Mouse (Mus musculus) adipose tissue, adult 10 weeks (tissue): Measurements from ENCODE around the gene Stk26. TPM values are rescaled to one million over a fixed set of nuclear protein-coding genes. Genes with fewer than 3 reads are reported as not detected.

ENCODE experiments used
- polyA plus RNA-seq: library from polyadenylated mRNA; stranded (reverse); fragments of 350-450 nt; fragmentation: Illumina TruSeq; extraction: RNeasy Lipid Tissue Mini Kit (QIAGEN cat#74804); gene quantifications from one replicate; pipeline ENCODE4 v1.2.3, GENCODE M21; 2014; ENCODE audit warnings: low read depth, low replicate concordance

Gene Stk26
- polyA plus RNA-seq: 20.4 TPM

DNA sequence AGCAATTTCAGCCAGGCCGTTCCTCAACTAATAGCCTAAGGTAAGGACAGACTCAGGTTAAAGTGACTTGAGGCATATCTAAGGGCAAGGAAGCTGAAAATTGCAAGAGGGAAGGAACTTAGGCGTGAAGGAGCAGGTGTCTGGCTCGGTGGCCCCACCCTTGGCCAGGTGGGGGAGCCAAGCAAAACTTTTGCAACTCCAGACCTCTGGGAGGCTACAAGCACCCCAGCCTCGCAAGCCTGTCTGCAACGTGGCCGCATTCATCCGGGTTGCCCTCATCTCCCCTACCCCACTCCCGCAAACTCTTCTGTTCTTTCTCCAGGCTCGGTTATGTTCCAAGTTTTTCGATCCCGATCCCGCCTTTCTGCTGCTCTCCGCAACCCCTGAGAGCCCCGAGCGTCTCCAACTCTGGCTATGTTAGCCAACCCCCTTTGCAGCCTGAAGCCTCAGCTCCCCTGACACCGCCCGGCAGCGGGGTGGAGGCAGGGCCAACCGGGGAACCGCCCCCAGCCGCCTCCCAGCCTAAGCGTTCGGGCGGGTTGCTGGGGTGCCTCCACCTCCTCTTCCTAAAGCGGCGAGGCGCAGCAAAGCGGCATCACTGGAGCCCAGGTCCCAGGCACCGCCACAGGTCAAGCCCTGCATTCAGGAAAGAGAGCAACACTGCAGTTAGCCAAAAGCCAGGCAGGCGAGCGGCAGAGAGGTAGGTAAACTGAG, at the start of gene Stk26:
TSS of gene Stk26 (plus strand) at position 201 of the 714 bp plus-strand sequence.

DNA sequence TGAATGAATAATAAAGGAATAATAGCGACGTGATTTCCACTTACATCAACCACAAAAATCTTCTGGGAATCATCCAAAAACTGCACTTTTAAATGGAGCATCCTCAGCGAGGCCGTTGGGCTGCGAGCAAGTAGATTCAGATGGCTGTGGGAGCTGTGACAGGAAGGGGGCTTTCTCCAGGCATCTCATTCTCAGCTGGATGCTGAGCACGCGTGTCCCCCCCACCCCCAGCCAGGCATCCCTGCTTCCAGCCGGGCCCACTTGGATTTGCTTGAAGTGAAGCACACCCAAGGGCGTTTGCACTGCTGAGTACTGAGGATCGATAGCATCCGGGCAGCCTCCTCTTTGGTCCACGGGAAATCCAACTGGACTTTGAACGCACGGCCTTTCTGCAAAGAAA, 101.8 kb downstream of the Stk26 start, which contains the start of gene Frmd7:
TSS of gene Frmd7 (minus strand) at position 101 of the 400 bp plus-strand sequence.

Other genes with a start within 250 kb of the Stk26 start
- gene Frmd7, start 101.7 kb downstream of the Stk26 start, polyA plus RNA-seq: 2.8 TPM
- 18.6 TPM for gene Rap2c, start 177.0 kb downstream of the Stk26 start, polyA plus RNA-seq